Mouse (Mus musculus) liver, embryonic 11.5 days (tissue): ENCODE measurements around the gene Ap1m2. TPM values are rescaled to one million over a fixed set of nuclear protein-coding genes. Genes with fewer than 3 reads are reported as not detected.

ENCODE experiments used
- polyA plus RNA-seq: library from polyadenylated mRNA; unstranded; fragments of >200 nt; fragmentation: Nextera tagmentation; extraction: Ambion mirVana; gene quantifications from 2 replicates; pipeline ENCODE4 v1.2.1, GENCODE M21; 2014

Ap1m2 gene
- polyA plus RNA-seq, 1 experiment from 2014 or later, result 1.6 TPM

Other genes starting within 250 kb of the Ap1m2 start
- 0.67 and 1.4 TPM in 2 replicates for gene Zglp1, start 245.2 kb downstream of the Ap1m2 start, polyA plus RNA-seq
- gene Gm49373, start 239.2 kb downstream of the Ap1m2 start, polyA plus RNA-seq, result 0.53 and 1.4 TPM in 2 replicates
- gene Fdx1l, start 238.7 kb downstream of the Ap1m2 start, polyA plus RNA-seq, result 74.9 and 75.1 TPM in 2 replicates
- 4.2 and 4.3 TPM in 2 replicates for gene Gm38431, start 220.3 kb downstream of the Ap1m2 start, polyA plus RNA-seq
- gene Raver1, start 220.3 kb downstream of the Ap1m2 start, polyA plus RNA-seq, result 89.8 and 94.0 TPM in 2 replicates
- 11.5 and 13.8 TPM in 2 replicates for gene Tyk2, start 181.1 kb downstream of the Ap1m2 start, polyA plus RNA-seq
- 334 and 347 TPM in 2 replicates for gene Cdc37, start 162.4 kb downstream of the Ap1m2 start, polyA plus RNA-seq
- gene Pde4a, start 146.6 kb downstream of the Ap1m2 start, polyA plus RNA-seq, result 5.3 and 5.4 TPM in 2 replicates
- 43.8 and 45.1 TPM in 2 replicates for gene Keap1, start 73.0 kb downstream of the Ap1m2 start, polyA plus RNA-seq
- not detected in 2 replicates for gene S1pr5, start 63.9 kb downstream of the Ap1m2 start, polyA plus RNA-seq
- 57.0 and 61.1 TPM in 2 replicates for gene Atg4d, start 47.0 kb downstream of the Ap1m2 start, polyA plus RNA-seq
- 19.3 and 24.2 TPM in 2 replicates for gene Kri1, start 24.4 kb downstream of the Ap1m2 start, polyA plus RNA-seq
- gene Cdkn2d, start 20.9 kb downstream of the Ap1m2 start, polyA plus RNA-seq, result 48.0 and 48.2 TPM in 2 replicates
- gene Slc44a2, start 8.4 kb upstream of the Ap1m2 start, polyA plus RNA-seq, result 57.2 and 61.2 TPM in 2 replicates
- gene Ilf3, start 55.5 kb upstream of the Ap1m2 start, polyA plus RNA-seq, result 141 and 149 TPM in 2 replicates
- 59.2 and 60.2 TPM in 2 replicates for gene Qtrt1, start 99.5 kb upstream of the Ap1m2 start, polyA plus RNA-seq
- gene Dnm2, start 112.6 kb upstream of the Ap1m2 start, polyA plus RNA-seq, result 72.7 and 79.5 TPM in 2 replicates
- gene Tmed1, start 197.9 kb upstream of the Ap1m2 start, polyA plus RNA-seq, result 68.6 and 70.2 TPM in 2 replicates
- 3.7 and 4.3 TPM in 2 replicates for gene AB124611, start 213.8 kb upstream of the Ap1m2 start, polyA plus RNA-seq
- 54.9 TPM in 2 replicates for gene Carm1, start 234.6 kb upstream of the Ap1m2 start, polyA plus RNA-seq